Mouse (Mus musculus) limb, embryonic 13.5 days (tissue): Measurements from ENCODE around the gene Rab34. TPM values are rescaled to one million over a fixed set of nuclear protein-coding genes. Genes with fewer than 3 reads are reported as not detected.
A peak's percentile ranks its signal among the peaks of the same experiment; 100 is the strongest.

Source experiments
- ATAC-seq: fragments of 200-750 bp; cut with Nextera tagmentation; 2 replicates; pipeline ENCODE4 v1.8.0; 2017; ENCODE audit warnings: low read depth, moderate number of reproducible peaks, moderate TSS enrichment; ENCODE audit not compliant: low FRiP score
- H3K27ac ChIP-seq: fragments of 300-500 bp; sonication (generic); 2 replicates; pipeline ENCODE4 v1.5.1; 2015; ENCODE audit warnings: inconsistent platforms, mild to moderate bottlenecking, moderate library complexity
- H3K27me3 ChIP-seq: fragments of 300-500 bp; sonication (generic); 2 replicates; pipeline ENCODE4 v1.6.1; 2015; ENCODE audit warnings: mild to moderate bottlenecking, inconsistent platforms
- H3K36me3 ChIP-seq: fragments of 300-500 bp; sonication (generic); 2 replicates; pipeline ENCODE4 v1.6.1; 2015; ENCODE audit warnings: inconsistent platforms, mild to moderate bottlenecking, moderate library complexity
- H3K4me1 ChIP-seq: fragments of 300-500 bp; sonication (generic); 2 replicates; pipeline ENCODE4 v1.6.1; 2015; ENCODE audit warnings: inconsistent platforms
- H3K4me2 ChIP-seq: fragments of 300-500 bp; sonication (generic); replicated peaks from 2 replicates; pipeline ENCODE4 v1.6.1; 2015; ENCODE audit warnings: inconsistent platforms, mild to moderate bottlenecking, moderate library complexity
- H3K4me3 ChIP-seq: fragments of 300-500 bp; sonication (generic); 2 replicates; pipeline ENCODE4 v1.5.1; 2015; ENCODE audit warnings: moderate library complexity, mild to moderate bottlenecking, inconsistent platforms
- H3K9ac ChIP-seq: fragments of 300-500 bp; sonication (generic); 2 replicates; pipeline ENCODE4 v1.6.1; 2015; ENCODE audit warnings: mild to moderate bottlenecking, inconsistent platforms
- H3K9me3 ChIP-seq: fragments of 300-500 bp; sonication (generic); 2 replicates; pipeline ENCODE4 v1.6.1; 2016; ENCODE audit warnings: inconsistent platforms
- WGBS: fragments of 180-500 bp; shearing (Covaris S2); methylation state at CpG from one replicate; pipeline ENCODE4 v1.1.7; 2015; 5-methylcytosine and 5-hydroxymethylcytosine counted together
- polyA plus RNA-seq: library from polyadenylated mRNA; unstranded; fragments of >200 nt; fragmentation: Nextera tagmentation; extraction: Ambion mirVana; gene quantifications from 2 replicates; pipeline ENCODE4 v1.2.1, GENCODE M21; 2015

The Rab34 gene
- polyA plus RNA-seq, 1 experiment from 2014 or later, result 171 TPM

GRCm38 (mm10) chr11:78189234-78190040 lies 1.2 kb downstream of the Rab34 start:
- H3K27me3 ChIP-seq, result no peaks in the 10 kb centered on the region
- peaks cover 36% of the 10 kb centered on the region for H3K36me3 ChIP-seq
- H3K27ac ChIP-seq, result peak overlapping the region; percentile 99
- H3K4me3 ChIP-seq, result peak overlapping the region; percentile 65
- under 1% methylated on average over 40 of the region's 42 CpGs for WGBS
- H3K4me2 ChIP-seq, result peak overlapping the region; percentile 73
- peak overlapping the region; percentile 95 for H3K9ac ChIP-seq
- H3K4me1 ChIP-seq, result peaks cover 19% of the 10 kb centered on the region
- H3K9me3 ChIP-seq, result no peaks in the 10 kb centered on the region
- peak; percentile 76 for ATAC-seq

DNA sequence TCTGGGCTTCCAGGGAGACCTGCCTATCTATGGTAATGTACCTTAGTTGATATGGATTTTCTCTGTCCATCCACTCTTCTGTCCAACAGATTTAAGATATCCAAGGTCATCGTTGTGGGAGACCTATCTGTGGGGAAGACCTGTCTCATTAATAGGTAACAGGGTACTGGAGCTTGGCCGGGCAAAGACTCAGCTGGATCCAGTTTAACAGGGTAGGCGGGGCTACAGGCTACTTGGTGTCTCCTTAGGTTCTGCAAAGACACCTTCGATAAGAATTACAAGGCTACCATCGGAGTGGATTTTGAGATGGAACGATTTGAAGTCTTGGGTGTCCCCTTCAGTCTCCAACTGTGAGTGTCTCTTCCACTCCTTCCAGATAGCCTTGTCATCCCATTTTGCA lies 1.8 kb downstream of the Rab34 start:
- Histone ChIP-seq H3K27ac (peak overlapping the region; percentile 99), H3K9ac (peak overlapping the region; percentile 95), H3K9me3 (no peaks in the 10 kb centered on the region), H3K4me1 (peaks cover 23% of the 10 kb centered on the region), H3K4me3 (peak overlapping the region; percentile 65), H3K36me3 (peaks cover 36% of the 10 kb centered on the region), H3K4me2 (peak overlapping the region; percentile 73), H3K27me3 (no peaks in the 10 kb centered on the region)
- WGBS, result 48% methylated on average over 6 of the region's 6 CpGs
- ATAC-seq, result no peak

DNA sequence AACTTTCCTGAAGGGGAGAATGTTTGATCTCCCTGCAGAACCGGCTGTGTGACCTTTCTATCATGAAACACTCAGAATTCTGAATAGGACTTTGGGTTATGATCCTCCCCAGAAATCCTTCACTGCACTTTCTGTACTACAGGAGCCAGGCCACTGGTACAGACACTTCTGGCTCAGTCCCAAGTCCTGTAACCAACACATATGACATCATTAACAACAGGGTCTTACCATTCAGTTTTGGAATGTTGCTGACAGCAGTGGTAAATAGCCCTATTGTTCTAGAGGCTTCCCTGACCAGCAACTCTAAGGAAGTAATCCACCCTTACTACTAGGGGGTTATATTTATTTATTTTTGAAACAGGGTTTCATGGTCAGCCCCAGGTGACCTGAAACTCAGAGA lies 4.9 kb downstream of the Rab34 start, which contains the start of gene Proca1:
Gene Proca1, plus strand, starts transcription at position 280 of the 400 bp plus-strand sequence.
- WGBS, result 84% methylated on average over 1 of the region's 1 CpGs
- Histone ChIP-seq H3K4me3 (peak within 1 kb of the TSS; percentile 52), H3K4me1 (peaks cover 28% of the 10 kb centered on the region), H3K36me3 (peaks cover 36% of the 10 kb centered on the region), H3K4me2 (peak within 1 kb of the TSS; percentile 66), H3K9ac (no peak within 1 kb of the TSS), H3K27ac (no peak within 1 kb of the TSS), H3K9me3 (no peaks in the 10 kb centered on the region), H3K27me3 (no peaks in the 10 kb centered on the region)
- no peak for ATAC-seq

DNA sequence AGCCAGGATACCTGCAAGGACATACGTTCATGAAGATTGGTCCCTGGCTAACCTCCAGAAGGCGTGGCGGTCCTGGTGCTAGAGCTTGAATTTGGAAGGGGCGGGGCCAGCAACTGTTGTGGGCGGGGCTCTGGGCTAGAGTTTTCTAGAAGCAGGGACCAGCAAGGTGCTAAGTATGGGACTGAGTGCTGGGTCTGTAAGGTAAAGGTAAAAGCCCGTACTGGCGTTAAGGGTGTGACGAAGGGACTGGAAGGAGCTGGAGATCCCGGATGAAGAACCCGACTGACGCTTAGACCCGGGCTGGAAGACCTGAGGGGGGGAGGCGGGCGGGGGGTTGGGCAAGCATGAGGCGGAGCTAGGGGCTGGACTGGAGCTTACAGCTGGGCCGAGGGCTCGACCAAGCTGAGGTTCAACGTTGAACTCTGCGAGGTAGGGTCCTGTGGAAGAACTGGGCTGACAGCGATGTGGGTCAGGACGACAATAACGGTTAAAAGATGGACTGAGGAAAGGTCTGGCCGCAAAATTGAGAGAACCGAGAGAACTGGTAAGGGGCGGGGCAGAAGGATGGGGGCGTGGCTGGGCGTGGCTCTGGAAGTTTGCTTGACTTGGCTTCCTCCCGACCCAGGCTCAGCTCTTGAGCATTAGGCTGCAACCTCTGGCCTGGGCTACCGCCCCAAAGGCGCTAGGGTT lies 6.3 kb downstream of the Rab34 start:
- peak overlapping the region; percentile 58 for H3K27ac ChIP-seq
- peak overlapping the region; percentile 66 for H3K4me2 ChIP-seq
- 4% methylated on average over 30 of the region's 30 CpGs for WGBS
- H3K36me3 ChIP-seq, result peaks cover 36% of the 10 kb centered on the region
- H3K4me3 ChIP-seq, result peak overlapping the region; percentile 52
- peak overlapping the region; percentile 50; the same call in 1 of the 2 replicates for H3K9ac ChIP-seq
- ATAC-seq, result peak; percentile 67
- H3K4me1 ChIP-seq, result peaks cover 27% of the 10 kb centered on the region
- H3K27me3 ChIP-seq, result no peaks in the 10 kb centered on the region
- H3K9me3 ChIP-seq, result no peaks in the 10 kb centered on the region

GRCm38 (mm10) chr11:78195101-78195863 lies 7.1 kb downstream of the Rab34 start:
- peak overlapping the region; percentile 22; the same call in 1 of the 2 replicates for H3K27ac ChIP-seq

GRCm38 (mm10) chr11:78202372-78202771 lies 14.1 kb downstream of the Rab34 start:
- H3K9me3 ChIP-seq, result peaks cover 3% of the 10 kb centered on the region; the same call in 1 of the 2 replicates
- H3K27ac ChIP-seq, result no peak overlapping the region
- no peak overlapping the region for H3K4me2 ChIP-seq
- 91% methylated on average over 3 of the region's 3 CpGs for WGBS
- H3K4me1 ChIP-seq, result no peaks in the 10 kb centered on the region
- H3K4me3 ChIP-seq, result no peak overlapping the region
- no peak overlapping the region for H3K9ac ChIP-seq
- H3K36me3 ChIP-seq, result peaks cover 37% of the 10 kb centered on the region
- no peaks in the 10 kb centered on the region for H3K27me3 ChIP-seq
- ATAC-seq, result no peak

More at GRCm38 (mm10) chr11:78195101-78195863, 7.1 kb downstream of the Rab34 start:
- peak overlapping the region; percentile 66 for H3K4me2 ChIP-seq
- H3K36me3 ChIP-seq, result peaks cover 32% of the 10 kb centered on the region
- peak overlapping the region; percentile 52 for H3K4me3 ChIP-seq
- WGBS, result 61% methylated on average over 23 of the region's 23 CpGs
- peaks cover 20% of the 10 kb centered on the region for H3K4me1 ChIP-seq
- H3K27me3 ChIP-seq, result no peaks in the 10 kb centered on the region
- peaks cover 3% of the 10 kb centered on the region; the same call in 1 of the 2 replicates for H3K9me3 ChIP-seq
- H3K9ac ChIP-seq, result peak overlapping the region; percentile 50; the same call in 1 of the 2 replicates
- no peak for ATAC-seq

DNA sequence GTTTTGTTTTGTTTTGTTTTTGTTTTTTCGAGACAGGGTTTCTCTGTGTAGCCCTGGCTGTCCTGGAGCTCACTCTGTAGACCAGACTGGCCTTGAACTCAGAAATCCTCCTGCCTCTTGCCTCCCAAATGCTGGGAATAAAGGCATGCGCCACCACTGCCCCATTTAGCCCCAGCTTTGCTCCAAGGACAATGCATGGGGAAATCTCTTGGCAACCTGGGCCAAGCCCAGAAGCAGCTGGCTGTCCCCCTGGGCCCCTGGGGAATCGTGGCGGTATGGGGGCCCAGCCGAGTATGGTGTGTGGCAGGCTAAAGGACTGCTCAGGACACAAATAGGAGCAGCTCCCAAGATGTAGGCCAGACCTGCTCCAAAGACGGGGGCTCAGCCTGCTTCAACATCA lies 16.1 kb downstream of the Rab34 start:
- peaks cover 56% of the 10 kb centered on the region for H3K36me3 ChIP-seq

DNA sequence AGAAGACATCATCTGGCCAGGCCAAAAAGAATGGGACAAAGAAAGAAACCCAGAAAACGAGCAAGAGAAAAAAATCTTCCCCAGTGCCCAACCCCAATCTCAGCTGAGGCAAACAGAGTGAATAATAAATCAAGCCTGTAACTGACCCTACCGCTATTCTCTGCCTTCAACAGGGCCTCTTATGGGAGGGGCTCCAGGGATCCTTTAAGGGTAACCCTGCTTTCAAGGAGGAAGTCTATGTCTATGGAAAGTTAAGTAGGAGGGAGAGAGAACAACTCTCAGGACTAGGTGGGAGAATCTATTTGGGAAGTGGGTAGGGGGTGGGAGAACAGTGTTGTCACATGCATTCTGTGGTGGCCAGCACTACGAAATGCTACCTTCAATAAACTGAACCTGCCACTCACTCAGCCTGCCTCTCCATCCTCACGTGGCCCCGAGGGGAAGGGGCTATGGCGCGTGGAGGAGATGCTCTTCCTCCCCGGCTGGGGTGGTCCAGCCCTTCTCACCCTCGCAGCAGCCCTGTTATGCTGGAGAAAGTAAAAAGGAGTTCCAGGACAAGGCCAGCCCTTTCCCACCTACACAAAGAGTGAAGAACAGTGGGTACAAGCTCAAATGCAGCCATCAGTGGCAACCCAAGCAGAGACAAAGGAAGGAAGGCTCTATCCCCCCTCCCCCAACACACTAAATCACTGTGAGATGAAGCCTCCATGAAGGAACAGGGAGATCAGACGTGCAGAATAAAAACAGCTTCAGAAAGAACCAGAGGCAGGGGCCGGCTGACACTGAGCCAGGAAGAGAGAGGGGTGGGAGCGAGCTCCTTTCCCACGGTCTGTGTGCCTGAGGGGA lies 17.4 kb downstream of the Rab34 start:
- Histone ChIP-seq H3K4me1 (no peaks in the 10 kb centered on the region), H3K4me2 (no peak overlapping the region), H3K36me3 (peaks cover 69% of the 10 kb centered on the region), H3K27me3 (no peaks in the 10 kb centered on the region), H3K27ac (no peak overlapping the region), H3K9me3 (no peaks in the 10 kb centered on the region), H3K4me3 (no peak overlapping the region), H3K9ac (no peak overlapping the region)
- 69% methylated on average over 13 of the region's 13 CpGs for WGBS
- no peak for ATAC-seq

More for the DNA sequence above, 16.1 kb downstream of the Rab34 start:
- no peak for ATAC-seq
- H3K27me3 ChIP-seq, result no peaks in the 10 kb centered on the region
- H3K4me2 ChIP-seq, result no peak overlapping the region
- WGBS, result 80% methylated on average over 6 of the region's 6 CpGs
- H3K9me3 ChIP-seq, result peaks cover 3% of the 10 kb centered on the region; the same call in 1 of the 2 replicates
- H3K27ac ChIP-seq, result no peak overlapping the region
- no peak overlapping the region for H3K9ac ChIP-seq
- H3K4me3 ChIP-seq, result no peak overlapping the region
- no peaks in the 10 kb centered on the region for H3K4me1 ChIP-seq

GRCm38 (mm10) chr11:78207190-78207589 lies 19.0 kb downstream of the Rab34 start:
- Histone ChIP-seq H3K4me2 (no peak overlapping the region), H3K9ac (no peak overlapping the region), H3K27me3 (no peaks in the 10 kb centered on the region), H3K36me3 (peaks cover 85% of the 10 kb centered on the region), H3K9me3 (no peaks in the 10 kb centered on the region), H3K27ac (no peak overlapping the region), H3K4me1 (no peaks in the 10 kb centered on the region), H3K4me3 (no peak overlapping the region)
- 88% methylated on average over 7 of the region's 7 CpGs for WGBS
- no peak for ATAC-seq

DNA sequence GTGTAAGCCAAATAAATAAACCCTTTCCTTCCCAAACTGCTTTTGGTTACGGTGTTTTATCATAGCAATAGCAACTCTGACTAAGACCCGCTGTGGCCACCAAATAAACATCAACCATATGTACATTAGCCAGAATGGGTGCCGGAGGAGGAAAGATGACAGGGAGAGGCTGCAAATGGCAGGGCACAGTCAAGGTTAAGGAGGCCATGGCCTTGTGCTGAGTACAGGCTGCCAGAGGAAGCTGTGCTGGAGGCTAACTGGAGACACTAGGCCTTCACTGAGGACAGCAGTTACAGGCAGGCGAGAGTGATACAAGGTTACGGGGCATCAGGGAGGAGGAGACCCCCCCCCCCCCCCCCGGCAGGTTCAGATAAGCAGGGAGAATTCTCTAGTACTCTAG lies 21.7 kb downstream of the Rab34 start:
- Histone ChIP-seq H3K4me3 (no peak overlapping the region), H3K9ac (no peak overlapping the region), H3K4me1 (no peaks in the 10 kb centered on the region), H3K9me3 (no peaks in the 10 kb centered on the region), H3K27ac (no peak overlapping the region), H3K27me3 (no peaks in the 10 kb centered on the region), H3K36me3 (peaks cover 100% of the 10 kb centered on the region), H3K4me2 (no peak overlapping the region)
- WGBS, result 88% methylated on average over 6 of the region's 6 CpGs
- no peak for ATAC-seq

DNA sequence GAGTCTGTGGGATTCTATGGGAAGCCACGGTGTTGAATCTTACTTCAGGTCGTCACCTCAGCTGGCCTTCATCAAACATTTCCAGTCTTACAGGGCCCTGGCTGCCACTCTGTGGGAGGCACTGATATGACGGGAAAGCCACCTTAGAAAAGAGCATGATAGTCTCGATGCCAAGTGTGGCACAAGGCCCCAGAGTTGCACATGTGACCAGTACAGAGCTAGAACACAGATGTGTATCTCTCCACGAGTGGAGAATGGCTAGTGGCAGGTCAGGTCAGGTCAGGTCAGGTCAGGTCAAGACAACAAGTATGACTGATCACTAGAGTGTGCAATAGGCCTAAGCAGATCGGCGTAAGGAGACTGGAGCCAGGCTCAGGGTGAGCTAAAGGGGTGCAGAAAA lies 22.4 kb downstream of the Rab34 start:
- WGBS, result 77% methylated on average over 7 of the region's 7 CpGs
- peaks cover 100% of the 10 kb centered on the region for H3K36me3 ChIP-seq
- H3K9ac ChIP-seq, result no peak overlapping the region
- no peaks in the 10 kb centered on the region for H3K4me1 ChIP-seq
- no peak overlapping the region for H3K27ac ChIP-seq
- ATAC-seq, result no peak
- no peaks in the 10 kb centered on the region for H3K27me3 ChIP-seq
- H3K4me2 ChIP-seq, result no peak overlapping the region
- H3K4me3 ChIP-seq, result no peak overlapping the region
- H3K9me3 ChIP-seq, result no peaks in the 10 kb centered on the region
